Mouse (Mus musculus): ENCODE results near the gene Cacna1d. TPM values are rescaled to one million over a fixed set of nuclear protein-coding genes. Genes with fewer than 3 reads are reported as not detected.

The Cacna1d gene
- total and polyA plus RNA-seq, 3 experiments, result not detected

DNA sequence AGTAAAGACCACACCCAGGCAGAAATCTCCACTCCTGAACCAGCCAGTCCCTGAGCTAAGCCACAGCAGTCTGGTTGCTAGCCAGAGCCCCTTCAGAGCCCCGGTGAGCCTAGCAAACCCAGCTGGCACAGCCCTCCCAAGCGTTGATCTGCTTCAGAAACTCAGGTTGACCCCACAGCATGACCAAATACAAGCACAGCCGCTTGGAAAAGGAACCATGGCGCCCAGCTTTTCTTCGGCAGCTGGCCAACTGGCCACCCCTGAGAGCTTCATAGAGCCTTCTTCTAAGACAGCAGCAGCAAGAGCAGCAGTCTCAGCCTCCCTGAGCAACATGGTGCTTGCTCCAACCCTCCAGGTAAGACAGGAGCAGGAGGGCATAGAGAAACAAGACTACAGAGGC is 28.1 kb upstream of the Cacna1d start:
- H3K27ac ChIP-seq (ENCODE audit: control insufficient read depth, low read depth, low read length), result no peak overlapping the region
- H3K36me3 ChIP-seq (ENCODE audit: control insufficient read depth in 1 of 2, insufficient read depth in 2 of 2, low read length in 2 of 2), result peaks cover 0 to 12% of the 10 kb centered on the region in 2 experiments; a peak in 2 of 4 replicates
- H3K9me3 ChIP-seq (replicated peaks; ENCODE audit: insufficient read depth, low read length), result no peaks in the 10 kb centered on the region
- H3K4me3 ChIP-seq (ENCODE audit: control insufficient read depth in 1 of 2, insufficient read depth in 1 of 2, low read depth in 2 of 2, low read length in 2 of 2), result no peak overlapping the region
- no peaks in the 10 kb centered on the region for H3K79me2 ChIP-seq (ENCODE audit: control insufficient read depth, insufficient read depth, low read length, poor library complexity)
- no peak for DNase-seq (ENCODE audit: low read depth, low spot score)
- no peaks in the 10 kb centered on the region for H3K4me1 ChIP-seq (ENCODE audit: control insufficient read depth in 1 of 2, insufficient read depth in 2 of 2, low read length in 2 of 2)
- no peak for TF ChIP-seq SIN3A (IDR thresholded peaks at IDR 0.05; ENCODE audit: low read length)
- TF ChIP-seq MAX (IDR thresholded peaks at IDR 0.05; ENCODE audit: low read length), result no peak
- no peak for TF ChIP-seq SMC3 (IDR thresholded peaks at IDR 0.05; ENCODE audit: low read depth, low read length)
- TF ChIP-seq CHD2 (IDR thresholded peaks at IDR 0.05; ENCODE audit: low read length), result no peak
- TF ChIP-seq KAT2A (conservative IDR thresholded peaks at IDR 0.05; ENCODE audit: low read depth, low read length), result no peak
- no peak for TF ChIP-seq ZC3H11A (IDR thresholded peaks at IDR 0.05; ENCODE audit: low read depth, low read length)
- no peak for TF ChIP-seq POLR2AphosphoS2 (IDR thresholded peaks at IDR 0.05; ENCODE audit: low read length)
- TF ChIP-seq MAZ (IDR thresholded peaks at IDR 0.05; ENCODE audit: low read depth, low read length), result no peak
- TF ChIP-seq NELFE (IDR thresholded peaks at IDR 0.05; ENCODE audit: low read depth, low read length), result no peak
- TF ChIP-seq CHD1 (IDR thresholded peaks at IDR 0.05; ENCODE audit: low read depth, low read length), result no peak
- no peak for TF ChIP-seq ETS1 (IDR thresholded peaks at IDR 0.05; ENCODE audit: low read depth, low read length)
- no peak overlapping the region for H3K9ac ChIP-seq (ENCODE audit: control insufficient read depth, low read depth, low read length, poor library complexity, severe bottlenecking)
- H3K27me3 ChIP-seq (ENCODE audit: control insufficient read depth in 1 of 2, insufficient read depth in 2 of 2, low read length in 2 of 2), result no peaks in the 10 kb centered on the region

DNA sequence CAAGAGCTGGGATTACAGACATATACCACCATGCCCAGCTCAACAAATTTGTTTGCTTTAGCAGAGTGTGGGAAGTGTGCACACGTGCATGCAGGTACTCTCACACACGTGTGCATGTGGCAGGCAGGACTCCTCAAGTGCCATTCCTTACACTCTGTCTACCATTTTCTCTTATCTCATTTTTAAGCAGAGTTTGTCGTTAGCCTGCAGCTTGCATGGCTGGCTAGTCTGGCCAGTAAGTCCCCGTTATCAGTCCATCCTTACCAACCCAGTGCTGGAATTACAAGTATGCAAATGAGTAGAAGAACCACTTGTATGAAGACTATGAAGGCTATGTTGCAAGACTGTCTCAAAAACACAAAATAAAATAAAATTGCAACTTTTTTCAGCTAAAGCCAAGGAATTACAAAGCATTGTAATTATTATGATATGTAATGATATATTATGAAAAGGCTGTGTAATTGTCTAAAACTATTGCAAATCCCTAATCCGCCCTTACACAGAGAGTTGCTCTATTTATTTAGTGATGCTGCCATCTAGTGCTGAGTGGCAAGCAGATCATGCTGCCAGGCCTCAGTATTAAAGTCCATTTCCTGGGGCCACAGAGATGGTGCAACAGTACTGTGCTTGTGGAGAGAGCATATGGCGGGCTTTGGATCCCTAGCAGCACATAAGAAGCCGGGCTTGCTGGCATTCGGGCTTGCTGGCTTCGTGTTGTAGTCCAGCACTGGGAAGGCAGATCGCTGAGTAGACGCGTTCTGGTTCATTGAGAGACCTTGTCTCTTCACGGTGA is 24.9 kb upstream of the Cacna1d start:
- H3K27ac ChIP-seq (ENCODE audit: control insufficient read depth, low read depth, low read length), result no peak overlapping the region
- H3K4me3 ChIP-seq (ENCODE audit: control insufficient read depth in 1 of 2, insufficient read depth in 1 of 2, low read depth in 2 of 2, low read length in 2 of 2), result no peak overlapping the region
- H3K36me3 ChIP-seq (ENCODE audit: control insufficient read depth in 1 of 2, insufficient read depth in 2 of 2, low read length in 2 of 2), result peaks cover 3 to 17% of the 10 kb centered on the region in 2 experiments; a peak in 2 of 4 replicates
- no peak overlapping the region for H3K9ac ChIP-seq (ENCODE audit: control insufficient read depth, low read depth, low read length, poor library complexity, severe bottlenecking)
- no peak for TF ChIP-seq RCOR1 (IDR thresholded peaks at IDR 0.05; ENCODE audit: low read depth, low read length)
- TF ChIP-seq RAD21 (IDR thresholded peaks at IDR 0.05; ENCODE audit: low read depth, low read length), result peak; percentile 57
- TF ChIP-seq ELF1 (IDR thresholded peaks at IDR 0.05; ENCODE audit: low read depth, low read length), result no peak
- peak; percentile 28 to 65 (median 48); a peak in 5 of 6 replicates for TF ChIP-seq CTCF (IDR thresholded peaks at IDR 0.05 in 2 of 3, conservative IDR thresholded peaks at IDR 0.05 in 1 of 3; ENCODE audit: control insufficient read depth in 1 of 3, insufficient read depth in 1 of 3, low read depth in 2 of 3, low read length in 3 of 3, poor library complexity in 1 of 3, severe bottlenecking in 1 of 3)
- peak; percentile 44 for TF ChIP-seq SMC3 (IDR thresholded peaks at IDR 0.05; ENCODE audit: low read depth, low read length)
- TF ChIP-seq HCFC1 (IDR thresholded peaks at IDR 0.05; ENCODE audit: low read depth, low read length), result no peak
- TF ChIP-seq NRF1 (IDR thresholded peaks at IDR 0.05; ENCODE audit: insufficient read depth, low read depth, low read length, poor library complexity, severe bottlenecking), result no peak
- no peak for TF ChIP-seq MYB (IDR thresholded peaks at IDR 0.05; ENCODE audit: low read depth, low read length)
- no peaks in the 10 kb centered on the region for H3K9me3 ChIP-seq (replicated peaks; ENCODE audit: insufficient read depth, low read length)
- H3K4me1 ChIP-seq (ENCODE audit: control insufficient read depth in 1 of 2, insufficient read depth in 2 of 2, low read length in 2 of 2), result no peaks in the 10 kb centered on the region
- no peaks in the 10 kb centered on the region for H3K79me2 ChIP-seq (ENCODE audit: control insufficient read depth, insufficient read depth, low read length, poor library complexity)
- peak; percentile 47 for DNase-seq (ENCODE audit: low read depth, low spot score)
- no peaks in the 10 kb centered on the region for H3K27me3 ChIP-seq (ENCODE audit: control insufficient read depth in 1 of 2, insufficient read depth in 2 of 2, low read length in 2 of 2)

Data from MEL (cell line).